Mouse (Mus musculus): ENCODE measurements around the gene Acsm1.

DNA sequence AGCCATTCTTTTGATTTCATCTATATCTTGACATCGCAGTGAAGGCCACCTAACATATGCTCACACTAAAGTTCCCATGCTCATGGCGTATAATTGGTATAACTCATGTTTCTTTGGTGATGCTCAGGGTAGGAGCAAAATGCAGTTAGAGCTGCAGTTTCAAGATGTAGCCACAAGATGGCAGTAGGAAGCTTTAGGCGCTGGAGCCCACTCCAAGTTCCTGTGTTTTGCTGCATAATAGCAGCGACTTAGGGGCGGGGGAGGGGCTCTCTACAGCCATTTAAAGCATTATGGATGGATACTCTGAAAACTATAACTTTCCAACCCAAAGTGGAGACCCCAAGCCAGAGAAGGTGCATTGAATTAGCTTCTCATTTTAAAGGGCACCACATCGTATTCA, 66.6 kb downstream of the Acsm1 start:
- TF ChIP-seq EP300 (optimal IDR thresholded peaks at IDR 0.05), result no peak
- TF ChIP-seq CTCF (IDR thresholded peaks at IDR 0.05; ENCODE audit: low read depth), result peak; percentile 89

Measured in stomach, postnatal 0 days (tissue).